Mouse (Mus musculus): ENCODE data around the gene Mfsd14a. TPM values are rescaled to one million over a fixed set of nuclear protein-coding genes. Genes with fewer than 3 reads are reported as not detected.
A peak's percentile ranks its signal among the peaks of the same experiment; 100 is the strongest.

The Mfsd14a gene
- polyA plus RNA-seq (2012; rRNA removed), result 12.2 and 12.6 TPM in 2 replicates

DNA sequence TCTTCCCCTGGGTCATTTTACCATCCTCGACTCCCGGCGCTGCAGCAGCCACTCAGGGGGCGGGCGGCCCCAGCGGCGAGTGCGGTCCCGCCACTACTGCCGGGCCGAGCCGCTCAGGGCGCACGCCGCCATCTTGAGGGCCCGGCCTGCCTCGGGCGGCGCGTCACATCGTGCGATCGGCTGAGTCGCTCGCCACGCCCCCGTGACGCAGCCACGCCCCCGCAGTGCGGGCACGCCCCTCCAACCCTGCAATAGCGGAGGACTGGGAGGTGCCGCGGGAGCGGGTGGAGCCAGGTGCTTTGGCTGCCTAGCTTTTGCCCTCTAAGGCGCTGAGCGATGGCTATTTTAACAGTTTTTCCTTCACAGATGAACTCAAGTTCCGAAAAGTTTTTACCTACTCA is at the start of gene Mfsd14a:
Mfsd14a (minus strand) TSS at position 215 of the 401 bp plus-strand sequence.
- peak; percentile 91 to 99 for DNase-seq (ENCODE audit: low read depth in 1 of 2, low spot score in 2 of 2)
- TF ChIP-seq POLR2A (IDR thresholded peaks at IDR 0.05; ENCODE audit: low read depth, low read length) (peak; percentile 95), CTCF (IDR thresholded peaks at IDR 0.05; ENCODE audit: extremely low read depth, insufficient read depth, insufficient read length, insufficient replicate concordance) (no peak)
- peak within 1 kb of the TSS; percentile 69 for H3K4me3 ChIP-seq (ENCODE audit: extremely low read depth, insufficient read depth, insufficient read length)
- H3K36me3 ChIP-seq (ENCODE audit: control insufficient read depth, insufficient read depth, low read length), result no peaks in the 10 kb centered on the region
- 0% methylated on average over 39 of the region's 39 CpGs for WGBS
- H3K4me1 ChIP-seq (ENCODE audit: control insufficient read depth, insufficient read depth, insufficient read length), result peaks cover 4% of the 10 kb centered on the region
- H3K27ac ChIP-seq (ENCODE audit: insufficient read depth, low read length), result peak within 1 kb of the TSS; percentile 92
- no peaks in the 10 kb centered on the region for H3K27me3 ChIP-seq (ENCODE audit: control insufficient read depth, insufficient read depth, low read length)

DNA sequence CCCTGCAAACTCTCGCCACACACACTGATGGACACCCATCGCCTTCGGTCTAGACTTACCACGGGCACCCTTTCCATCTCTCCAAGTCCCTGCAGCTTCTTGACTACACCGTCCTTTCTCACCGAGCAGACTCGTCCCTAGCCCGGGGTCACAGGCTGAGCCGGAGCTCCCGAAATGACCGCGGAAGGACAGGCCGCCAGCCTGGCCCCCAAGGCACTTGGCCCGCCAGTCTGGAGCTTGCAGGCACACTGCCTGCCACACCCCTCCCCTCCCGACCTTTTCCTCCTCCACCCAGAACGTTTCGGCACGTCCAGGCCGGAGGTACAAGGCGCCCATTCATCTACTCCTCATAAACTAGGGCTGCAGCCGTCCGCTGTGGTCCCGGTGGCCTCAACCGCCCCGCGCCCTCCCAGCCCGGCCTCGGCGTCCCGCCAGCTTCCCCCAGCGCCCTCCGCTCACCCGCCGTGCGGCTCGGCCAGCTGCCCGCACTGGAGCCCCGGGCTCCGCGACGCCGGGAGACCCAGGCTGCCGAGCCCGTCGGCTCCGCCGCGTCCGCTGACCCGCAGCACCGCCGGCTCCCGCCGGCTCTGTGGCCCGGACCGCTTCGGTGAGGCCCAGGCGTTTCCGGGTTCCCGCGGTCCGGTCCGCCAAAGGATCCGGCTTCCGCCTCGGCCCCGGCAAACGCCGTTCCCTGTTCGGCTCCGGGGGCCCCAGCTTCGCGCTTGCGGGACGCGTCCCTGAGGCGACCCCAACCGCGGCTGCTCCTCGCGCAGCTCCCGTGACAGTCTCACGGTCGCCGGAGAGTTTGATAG is 49.4 kb upstream of the Mfsd14a start:
- DNase-seq (ENCODE audit: low read depth in 1 of 2, low spot score in 2 of 2), result peak; percentile 29 to 62
- H3K36me3 ChIP-seq (ENCODE audit: control insufficient read depth, insufficient read depth, low read length), result peaks cover 1% of the 10 kb centered on the region; the same call in 1 of the 2 replicates
- peak overlapping the region; percentile 98 for H3K4me3 ChIP-seq (ENCODE audit: extremely low read depth, insufficient read depth, insufficient read length)
- H3K4me1 ChIP-seq (ENCODE audit: control insufficient read depth, insufficient read depth, insufficient read length), result peaks cover 7% of the 10 kb centered on the region
- H3K27me3 ChIP-seq (ENCODE audit: control insufficient read depth, insufficient read depth, low read length), result no peaks in the 10 kb centered on the region
- TF ChIP-seq CTCF (IDR thresholded peaks at IDR 0.05; ENCODE audit: extremely low read depth, insufficient read depth, insufficient read length, insufficient replicate concordance), result no peak
- peak; percentile 33; the same call in 1 of the 2 replicates for TF ChIP-seq POLR2A (IDR thresholded peaks at IDR 0.05; ENCODE audit: low read depth, low read length)
- peak overlapping the region; percentile 53; the same call in 1 of the 2 replicates for H3K27ac ChIP-seq (ENCODE audit: insufficient read depth, low read length)
- under 1% methylated on average over 83 of the region's 85 CpGs for WGBS

DNA sequence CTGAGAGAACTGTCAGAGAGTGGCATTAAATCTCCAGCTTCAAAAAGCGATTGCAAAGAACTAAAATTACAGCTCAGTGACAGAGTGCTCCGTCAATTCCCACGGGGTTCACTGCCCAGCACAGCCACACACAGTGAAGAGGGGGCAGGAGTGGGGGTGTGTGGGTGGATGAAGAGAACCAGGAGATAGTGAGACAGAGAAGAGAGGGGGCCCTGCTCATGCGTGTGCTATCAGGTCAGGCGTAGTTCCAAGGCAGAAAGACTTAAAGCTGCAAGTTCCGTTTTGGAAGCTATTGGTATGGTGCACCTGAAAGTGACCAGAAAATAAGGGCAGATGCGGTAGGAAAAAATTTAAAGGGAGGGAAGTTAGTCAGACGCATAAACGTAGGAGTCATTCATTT is 48.5 kb upstream of the Mfsd14a start:
- 34% methylated on average over 9 of the region's 9 CpGs for WGBS
- TF ChIP-seq POLR2A (IDR thresholded peaks at IDR 0.05; ENCODE audit: low read depth, low read length) (no peak), CTCF (IDR thresholded peaks at IDR 0.05; ENCODE audit: extremely low read depth, insufficient read depth, insufficient read length, insufficient replicate concordance) (no peak)
- peaks cover 2% of the 10 kb centered on the region; the same call in 1 of the 2 replicates for H3K36me3 ChIP-seq (ENCODE audit: control insufficient read depth, insufficient read depth, low read length)
- H3K4me1 ChIP-seq (ENCODE audit: control insufficient read depth, insufficient read depth, insufficient read length), result peaks cover 7% of the 10 kb centered on the region
- no peak overlapping the region for H3K27ac ChIP-seq (ENCODE audit: insufficient read depth, low read length)
- H3K4me3 ChIP-seq (ENCODE audit: extremely low read depth, insufficient read depth, insufficient read length), result no peak overlapping the region
- DNase-seq (ENCODE audit: low read depth in 1 of 2, low spot score in 2 of 2), result no peak
- H3K27me3 ChIP-seq (ENCODE audit: control insufficient read depth, insufficient read depth, low read length), result no peaks in the 10 kb centered on the region

DNA sequence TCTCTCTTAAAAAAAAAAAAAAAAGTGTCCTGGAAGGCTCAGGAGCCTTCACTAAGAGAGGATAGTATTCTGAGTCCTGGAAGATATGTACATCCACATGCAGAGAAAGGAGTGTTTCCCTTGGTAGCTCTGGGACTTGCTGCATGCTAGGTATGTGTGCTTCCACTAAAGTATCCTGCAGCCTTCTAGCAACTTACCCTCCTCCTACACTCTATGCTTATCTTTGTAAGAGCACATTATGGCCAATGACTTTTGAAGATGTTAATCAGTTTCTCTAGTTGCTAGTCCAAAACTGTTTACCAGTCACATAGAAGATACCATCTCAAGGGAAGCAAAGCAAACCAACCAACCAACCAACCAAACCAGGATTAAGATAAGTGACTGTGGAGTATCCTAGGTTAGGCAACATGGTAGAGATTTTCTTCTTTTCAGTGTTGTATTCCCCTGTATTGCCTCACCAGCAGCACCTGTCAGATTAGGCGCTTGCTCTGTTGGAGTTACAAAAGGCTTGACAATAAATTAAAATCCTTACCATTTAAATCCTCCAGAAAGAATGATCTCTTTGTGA is 43.2 kb upstream of the Mfsd14a start:
- TF ChIP-seq CTCF (IDR thresholded peaks at IDR 0.05; ENCODE audit: extremely low read depth, insufficient read depth, insufficient read length, insufficient replicate concordance), result no peak
- no peak for TF ChIP-seq POLR2A (IDR thresholded peaks at IDR 0.05; ENCODE audit: low read depth, low read length)
- Histone ChIP-seq H3K36me3 (ENCODE audit: control insufficient read depth, insufficient read depth, low read length) (peaks cover 2% of the 10 kb centered on the region; the same call in 1 of the 2 replicates), H3K4me3 (ENCODE audit: extremely low read depth, insufficient read depth, insufficient read length) (no peak overlapping the region), H3K27ac (ENCODE audit: insufficient read depth, low read length) (no peak overlapping the region), H3K4me1 (ENCODE audit: control insufficient read depth, insufficient read depth, insufficient read length) (0 out of 2 replicates have a peak, but pooled peaks cover 1% of the 10 kb centered on the region), H3K27me3 (ENCODE audit: control insufficient read depth, insufficient read depth, low read length) (no peaks in the 10 kb centered on the region)
- WGBS, result 93% methylated on average over 1 of the region's 1 CpGs
- DNase-seq (ENCODE audit: low read depth in 1 of 2, low spot score in 2 of 2), result no peak

DNA sequence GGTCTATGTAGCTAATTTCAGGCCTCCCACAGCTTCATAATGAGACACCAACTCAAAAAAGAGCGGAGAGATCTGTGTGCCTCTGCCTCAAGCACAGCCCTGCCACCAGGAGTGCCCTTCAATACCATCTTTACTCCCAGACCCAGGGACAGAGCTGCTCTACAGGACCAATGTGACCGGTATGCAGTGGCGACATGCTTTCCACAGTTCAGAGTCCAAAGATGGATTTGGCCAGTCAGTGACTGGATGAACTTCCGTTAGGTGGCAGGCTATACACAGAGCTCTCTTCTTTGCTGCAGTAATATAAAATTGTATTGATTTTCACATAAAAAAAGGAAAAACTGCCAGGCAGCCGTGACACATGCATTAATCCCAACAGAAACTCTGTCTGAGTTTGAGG is 41.4 kb upstream of the Mfsd14a start:
- Histone ChIP-seq H3K27me3 (ENCODE audit: control insufficient read depth, insufficient read depth, low read length) (no peaks in the 10 kb centered on the region), H3K36me3 (ENCODE audit: control insufficient read depth, insufficient read depth, low read length) (peaks cover 2% of the 10 kb centered on the region; the same call in 1 of the 2 replicates), H3K4me1 (ENCODE audit: control insufficient read depth, insufficient read depth, insufficient read length) (no peaks in the 10 kb centered on the region), H3K27ac (ENCODE audit: insufficient read depth, low read length) (no peak overlapping the region), H3K4me3 (ENCODE audit: extremely low read depth, insufficient read depth, insufficient read length) (no peak overlapping the region)
- TF ChIP-seq POLR2A (IDR thresholded peaks at IDR 0.05; ENCODE audit: low read depth, low read length) (no peak), CTCF (IDR thresholded peaks at IDR 0.05; ENCODE audit: extremely low read depth, insufficient read depth, insufficient read length, insufficient replicate concordance) (no peak)
- no peak for DNase-seq (ENCODE audit: low read depth in 1 of 2, low spot score in 2 of 2)
- WGBS, result 96% methylated on average over 5 of the region's 5 CpGs

DNA sequence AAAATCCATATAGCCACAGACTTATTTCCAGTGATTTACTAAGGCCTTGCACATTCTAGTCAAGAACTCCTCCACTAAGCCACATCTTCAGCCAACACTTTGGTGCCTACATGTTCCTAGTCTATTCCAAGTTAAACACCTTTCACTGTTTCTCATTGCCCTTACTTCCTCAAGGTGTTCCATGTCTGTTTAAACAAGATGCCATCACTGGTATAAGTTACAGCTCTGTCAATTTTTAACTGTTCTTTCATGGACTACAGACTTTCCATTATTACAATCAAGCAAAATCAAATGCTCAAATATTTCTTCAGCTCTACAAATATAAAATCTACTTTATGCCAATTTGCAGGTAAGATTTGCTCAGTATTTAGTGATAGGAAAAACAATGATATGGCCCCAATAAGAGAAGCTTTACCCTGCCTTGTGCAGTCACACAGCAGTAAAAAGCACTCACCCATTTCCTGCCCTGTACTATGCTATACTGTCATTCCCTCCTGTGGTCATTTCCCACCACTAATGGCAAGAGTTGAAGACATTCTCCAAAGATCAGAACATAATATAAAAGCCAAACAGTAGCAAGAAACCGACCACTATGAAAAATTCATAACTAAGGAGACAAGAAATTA is 40.3 kb upstream of the Mfsd14a start:
- no peak overlapping the region for H3K27ac ChIP-seq (ENCODE audit: insufficient read depth, low read length)
- peaks cover 2% of the 10 kb centered on the region; the same call in 1 of the 2 replicates for H3K36me3 ChIP-seq (ENCODE audit: control insufficient read depth, insufficient read depth, low read length)
- TF ChIP-seq CTCF (IDR thresholded peaks at IDR 0.05; ENCODE audit: extremely low read depth, insufficient read depth, insufficient read length, insufficient replicate concordance) (no peak), POLR2A (IDR thresholded peaks at IDR 0.05; ENCODE audit: low read depth, low read length) (no peak)
- no peak for DNase-seq (ENCODE audit: low read depth in 1 of 2, low spot score in 2 of 2)
- 95% methylated on average over 1 of the region's 1 CpGs for WGBS
- H3K27me3 ChIP-seq (ENCODE audit: control insufficient read depth, insufficient read depth, low read length), result no peaks in the 10 kb centered on the region
- H3K4me3 ChIP-seq (ENCODE audit: extremely low read depth, insufficient read depth, insufficient read length), result no peak overlapping the region
- no peaks in the 10 kb centered on the region for H3K4me1 ChIP-seq (ENCODE audit: control insufficient read depth, insufficient read depth, insufficient read length)
